Mouse (Mus musculus): ENCODE data around the gene Otulin. TPM values are rescaled to one million over a fixed set of nuclear protein-coding genes. Genes with fewer than 3 reads are reported as not detected.

Gene Otulin
- polyA plus RNA-seq, 1 experiment from 2014 or later, result 31.4 TPM

DNA sequence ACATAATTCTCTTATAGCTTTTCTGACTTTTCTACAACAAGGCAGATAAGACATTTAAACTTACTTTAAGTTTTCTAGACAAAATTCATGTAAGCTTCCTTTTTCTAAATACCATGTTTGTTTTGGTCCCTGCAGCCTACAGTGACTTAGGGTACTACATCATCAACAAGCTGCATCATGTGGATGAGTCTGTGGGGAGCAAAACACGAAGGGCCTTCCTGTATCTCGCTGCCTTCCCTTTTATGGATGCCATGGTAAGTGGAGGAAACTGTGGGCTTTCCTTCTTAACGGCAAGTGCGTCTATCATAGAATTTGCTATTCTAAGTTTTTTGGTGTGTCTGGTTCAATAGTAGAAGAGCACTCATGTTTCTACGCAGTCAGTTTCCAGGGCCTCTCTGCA lies 76.9 kb downstream of the Otulin start:
- no peak for ATAC-seq (ENCODE audit: low FRiP score)
- Histone ChIP-seq H3K4me3 (replicated peaks; ENCODE audit: low read length) (no peak overlapping the region), H3K9me3 (ENCODE audit: control insufficient read depth, low read length) (no peaks in the 10 kb centered on the region), H3K4me2 (replicated peaks) (no peak overlapping the region), H3K27me3 (ENCODE audit: control insufficient read depth, insufficient read depth, low read length) (no peaks in the 10 kb centered on the region), H3K36me3 (replicated peaks; ENCODE audit: control insufficient read depth, insufficient read depth) (peaks cover 13% of the 10 kb centered on the region), H3K4me1 (replicated peaks; ENCODE audit: control insufficient read depth, insufficient read depth, low read length) (peaks cover 16% of the 10 kb centered on the region), H3K27ac (no peak overlapping the region), H3K9ac (no peak overlapping the region)
- no peak for DNase-seq (ENCODE audit: low spot score)
- WGBS, result 84% methylated on average over 5 of the region's 5 CpGs

GRCm38 (mm10) chr15:27552129-27552700 lies 78.3 kb downstream of the Otulin start:
- Histone ChIP-seq H3K9me3 (ENCODE audit: control insufficient read depth, low read length) (no peaks in the 10 kb centered on the region), H3K4me3 (replicated peaks; ENCODE audit: low read length) (no peak overlapping the region), H3K27me3 (ENCODE audit: control insufficient read depth, insufficient read depth, low read length) (no peaks in the 10 kb centered on the region), H3K27ac (no peak overlapping the region), H3K4me2 (replicated peaks) (no peak overlapping the region), H3K9ac (no peak overlapping the region), H3K36me3 (replicated peaks; ENCODE audit: control insufficient read depth, insufficient read depth) (peaks cover 6% of the 10 kb centered on the region), H3K4me1 (replicated peaks; ENCODE audit: control insufficient read depth, insufficient read depth, low read length) (peaks cover 14% of the 10 kb centered on the region; the same call in 1 of the 2 replicates)
- 88% methylated on average over 10 of the region's 10 CpGs for WGBS
- ATAC-seq (ENCODE audit: low FRiP score) (no peak), DNase-seq (ENCODE audit: low spot score) (no peak)

- Histone ChIP-seq H3K36me3 (replicated peaks; ENCODE audit: control insufficient read depth, insufficient read depth) (no peaks in the 10 kb centered on the region; the same call in 1 of the 2 replicates), H3K4me3 (replicated peaks; ENCODE audit: low read length) (no peak overlapping the region), H3K4me1 (replicated peaks; ENCODE audit: control insufficient read depth, insufficient read depth, low read length) (peaks cover 14% of the 10 kb centered on the region; the same call in 1 of the 2 replicates), H3K27me3 (ENCODE audit: control insufficient read depth, insufficient read depth, low read length) (no peaks in the 10 kb centered on the region), H3K4me2 (replicated peaks) (no peak overlapping the region), H3K9me3 (ENCODE audit: control insufficient read depth, low read length) (no peaks in the 10 kb centered on the region), H3K9ac (no peak overlapping the region), H3K27ac (no peak overlapping the region)
- no peak for ATAC-seq (ENCODE audit: low FRiP score)
- no peak for DNase-seq (ENCODE audit: low spot score)
- WGBS, result 80% methylated on average over 19 of the region's 19 CpGs
These were observed 79.1 kb downstream of the Otulin start for GRCm38 (mm10) chr15:27551117-27552114.

DNA sequence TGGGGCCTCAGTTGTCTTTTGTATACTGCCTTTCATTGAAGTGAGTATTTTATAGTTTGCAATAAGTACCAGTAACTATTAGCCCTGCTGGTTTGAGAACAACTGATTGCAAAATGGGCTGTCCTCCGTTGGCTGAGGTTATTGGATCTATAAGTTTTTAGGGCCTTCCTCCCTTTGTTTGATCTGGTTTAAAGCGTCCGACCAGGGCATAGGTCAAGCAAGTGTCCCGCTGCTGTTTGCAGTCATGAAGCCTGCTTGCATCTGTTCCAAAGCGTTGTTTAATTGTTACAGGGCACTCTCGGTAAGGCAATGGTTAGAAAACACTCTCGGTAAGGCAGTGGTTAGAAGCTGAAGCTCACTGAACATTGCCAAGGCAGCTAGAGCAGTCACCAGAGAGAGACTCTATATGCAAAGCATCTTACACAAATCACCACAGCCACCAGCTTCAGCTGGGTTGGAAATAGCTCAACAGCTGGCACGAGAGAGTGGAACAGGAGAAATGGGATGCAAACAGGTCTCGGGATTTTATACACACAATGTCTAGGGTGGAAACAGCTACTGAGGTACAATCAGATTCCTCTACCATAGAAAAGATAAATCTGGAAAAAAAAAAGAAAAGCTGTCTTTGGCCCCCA lies 80.0 kb downstream of the Otulin start:
- no peak for ATAC-seq (ENCODE audit: low FRiP score)
- Histone ChIP-seq H3K9me3 (ENCODE audit: control insufficient read depth, low read length) (no peaks in the 10 kb centered on the region), H3K9ac (no peak overlapping the region), H3K27ac (no peak overlapping the region), H3K27me3 (ENCODE audit: control insufficient read depth, insufficient read depth, low read length) (no peaks in the 10 kb centered on the region), H3K4me3 (replicated peaks; ENCODE audit: low read length) (no peak overlapping the region), H3K36me3 (replicated peaks; ENCODE audit: control insufficient read depth, insufficient read depth) (peaks cover 1% of the 10 kb centered on the region; the same call in 1 of the 2 replicates), H3K4me1 (replicated peaks; ENCODE audit: control insufficient read depth, insufficient read depth, low read length) (peaks cover 14% of the 10 kb centered on the region; the same call in 1 of the 2 replicates), H3K4me2 (replicated peaks) (no peak overlapping the region)
- 60% methylated on average over 9 of the region's 9 CpGs for WGBS
- no peak for DNase-seq (ENCODE audit: low spot score)

DNA sequence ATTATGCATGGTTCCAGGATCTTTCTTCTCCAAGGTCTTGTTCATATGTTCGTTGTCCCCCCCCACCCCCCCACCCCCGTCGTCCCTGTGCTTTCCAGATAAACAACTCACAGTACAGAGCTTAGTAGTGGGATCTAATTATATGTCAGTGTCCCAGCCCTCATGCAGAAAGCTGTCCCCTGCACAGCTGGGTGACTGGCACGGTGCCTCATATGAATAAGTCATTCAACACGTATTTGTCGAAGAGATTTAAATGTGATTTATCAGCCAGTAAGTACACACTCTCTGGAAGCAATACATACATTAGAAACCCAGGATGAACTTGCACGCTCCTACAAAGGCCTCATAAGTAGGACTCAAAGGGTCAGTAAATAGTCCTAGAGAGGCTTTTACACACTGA lies 80.6 kb downstream of the Otulin start:
- 49% methylated on average over 7 of the region's 7 CpGs for WGBS
- Histone ChIP-seq H3K4me3 (replicated peaks; ENCODE audit: low read length) (no peak overlapping the region), H3K36me3 (replicated peaks; ENCODE audit: control insufficient read depth, insufficient read depth) (peaks cover 7% of the 10 kb centered on the region; the same call in 1 of the 2 replicates), H3K9me3 (ENCODE audit: control insufficient read depth, low read length) (no peaks in the 10 kb centered on the region), H3K27ac (no peak overlapping the region), H3K27me3 (ENCODE audit: control insufficient read depth, insufficient read depth, low read length) (no peaks in the 10 kb centered on the region), H3K9ac (no peak overlapping the region), H3K4me2 (replicated peaks) (no peak overlapping the region), H3K4me1 (replicated peaks; ENCODE audit: control insufficient read depth, insufficient read depth, low read length) (peaks cover 14% of the 10 kb centered on the region; the same call in 1 of the 2 replicates)
- ATAC-seq (ENCODE audit: low FRiP score), result no peak
- no peak for DNase-seq (ENCODE audit: low spot score)

DNA sequence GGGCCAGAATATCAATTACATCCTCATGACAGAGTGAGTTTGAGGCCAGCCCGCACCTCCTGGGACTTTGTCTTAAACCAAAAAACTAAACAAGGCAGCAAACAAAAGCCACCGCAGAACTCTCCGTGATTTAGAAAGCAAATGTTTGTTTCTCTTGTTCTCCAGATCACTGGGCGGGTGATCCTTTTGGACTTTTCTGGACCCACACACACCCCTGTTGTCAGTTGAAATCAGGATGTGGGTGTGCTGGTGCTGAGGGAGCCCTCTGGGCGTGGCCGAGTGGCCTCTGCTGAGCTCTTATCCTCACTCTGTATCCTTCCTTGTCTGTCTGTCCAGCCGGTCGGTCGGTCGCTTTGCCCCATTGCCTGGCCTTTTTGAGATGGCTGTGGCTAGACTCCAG lies 81.4 kb downstream of the Otulin start:
- DNase-seq (ENCODE audit: low spot score), result no peak
- no peaks in the 10 kb centered on the region for H3K27me3 ChIP-seq (ENCODE audit: control insufficient read depth, insufficient read depth, low read length)

GRCm38 (mm10) chr15:27548110-27548509 lies 82.4 kb downstream of the Otulin start:
- 87% methylated on average over 6 of the region's 6 CpGs for WGBS
- ATAC-seq (ENCODE audit: low FRiP score), result no peak
- H3K4me2 ChIP-seq (replicated peaks), result no peak overlapping the region

More for the DNA sequence above, 81.4 kb downstream of the Otulin start:
- H3K27ac ChIP-seq, result no peak overlapping the region
- ATAC-seq (ENCODE audit: low FRiP score), result no peak
- H3K4me2 ChIP-seq (replicated peaks), result no peak overlapping the region
- WGBS, result 86% methylated on average over 10 of the region's 10 CpGs
- H3K36me3 ChIP-seq (replicated peaks; ENCODE audit: control insufficient read depth, insufficient read depth), result peaks cover 12% of the 10 kb centered on the region; the same call in 1 of the 2 replicates
- no peak overlapping the region for H3K4me3 ChIP-seq (replicated peaks; ENCODE audit: low read length)
- no peak overlapping the region for H3K9ac ChIP-seq
- peaks cover 14% of the 10 kb centered on the region; the same call in 1 of the 2 replicates for H3K4me1 ChIP-seq (replicated peaks; ENCODE audit: control insufficient read depth, insufficient read depth, low read length)
- no peaks in the 10 kb centered on the region for H3K9me3 ChIP-seq (ENCODE audit: control insufficient read depth, low read length)

GRCm38 (mm10) chr15:27545203-27545602 lies 85.3 kb downstream of the Otulin start:
- no peak overlapping the region for H3K9ac ChIP-seq
- H3K9me3 ChIP-seq (ENCODE audit: control insufficient read depth, low read length), result no peaks in the 10 kb centered on the region
- H3K4me2 ChIP-seq (replicated peaks), result no peak overlapping the region
- DNase-seq (ENCODE audit: low spot score), result no peak
- WGBS, result 92% methylated on average over 10 of the region's 10 CpGs
- H3K4me1 ChIP-seq (replicated peaks; ENCODE audit: control insufficient read depth, insufficient read depth, low read length), result peaks cover 15% of the 10 kb centered on the region; the same call in 1 of the 2 replicates
- H3K27ac ChIP-seq, result no peak overlapping the region
- ATAC-seq (ENCODE audit: low FRiP score), result no peak
- no peak overlapping the region for H3K4me3 ChIP-seq (replicated peaks; ENCODE audit: low read length)
- H3K36me3 ChIP-seq (replicated peaks; ENCODE audit: control insufficient read depth, insufficient read depth), result peaks cover 12% of the 10 kb centered on the region; the same call in 1 of the 2 replicates
- H3K27me3 ChIP-seq (ENCODE audit: control insufficient read depth, insufficient read depth, low read length), result no peaks in the 10 kb centered on the region

More at GRCm38 (mm10) chr15:27548110-27548509, 82.4 kb downstream of the Otulin start:
- Histone ChIP-seq H3K36me3 (replicated peaks; ENCODE audit: control insufficient read depth, insufficient read depth) (peaks cover 12% of the 10 kb centered on the region; the same call in 1 of the 2 replicates), H3K4me1 (replicated peaks; ENCODE audit: control insufficient read depth, insufficient read depth, low read length) (peaks cover 14% of the 10 kb centered on the region; the same call in 1 of the 2 replicates), H3K27ac (no peak overlapping the region), H3K4me3 (replicated peaks; ENCODE audit: low read length) (no peak overlapping the region), H3K9ac (no peak overlapping the region), H3K27me3 (ENCODE audit: control insufficient read depth, insufficient read depth, low read length) (no peaks in the 10 kb centered on the region), H3K9me3 (ENCODE audit: control insufficient read depth, low read length) (no peaks in the 10 kb centered on the region)
- DNase-seq (ENCODE audit: low spot score), result no peak

DNA sequence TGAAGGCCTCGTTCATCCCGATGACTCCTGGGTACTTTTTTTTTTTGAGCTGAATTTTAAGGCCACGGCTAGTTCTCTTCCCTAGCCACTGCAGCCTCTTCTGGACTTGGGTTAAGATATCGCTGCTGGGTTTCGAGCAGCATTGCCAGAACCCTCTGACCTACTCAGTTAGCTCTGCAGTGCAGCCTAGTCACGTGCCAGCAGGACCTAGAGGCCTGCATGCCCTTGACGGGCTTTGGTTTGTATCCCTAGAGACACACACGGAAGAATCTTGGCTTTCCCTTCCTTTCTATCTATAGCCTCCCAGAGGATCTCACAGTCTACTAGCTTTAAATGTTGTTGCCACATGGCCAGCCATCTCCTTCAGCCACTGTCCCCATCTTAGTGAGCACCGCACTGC lies 90.7 kb downstream of the Otulin start:
- WGBS, result 87% methylated on average over 9 of the region's 9 CpGs
- ATAC-seq (ENCODE audit: low FRiP score), result no peak
- no peak overlapping the region for H3K4me2 ChIP-seq (replicated peaks)
- no peak overlapping the region for H3K4me3 ChIP-seq (replicated peaks; ENCODE audit: low read length)
- peaks cover 11% of the 10 kb centered on the region; the same call in 1 of the 2 replicates for H3K4me1 ChIP-seq (replicated peaks; ENCODE audit: control insufficient read depth, insufficient read depth, low read length)
- H3K9ac ChIP-seq, result no peak overlapping the region
- DNase-seq (ENCODE audit: low spot score), result no peak
- 0 out of 2 replicates have a peak, but pooled peaks cover 3% of the 10 kb centered on the region for H3K36me3 ChIP-seq (replicated peaks; ENCODE audit: control insufficient read depth, insufficient read depth)
- H3K9me3 ChIP-seq (ENCODE audit: control insufficient read depth, low read length), result no peaks in the 10 kb centered on the region
- no peaks in the 10 kb centered on the region for H3K27me3 ChIP-seq (ENCODE audit: control insufficient read depth, insufficient read depth, low read length)
- H3K27ac ChIP-seq, result no peak overlapping the region

All from hindbrain, embryonic 14.5 days (tissue).